Mouse (Mus musculus) hindbrain, embryonic 11.5 days (tissue): ENCODE results near the gene Snrpa. TPM values are rescaled to one million over a fixed set of nuclear protein-coding genes. Genes with fewer than 3 reads are reported as not detected.

ENCODE experiments used
- ATAC-seq: fragments of 200-750 bp; cut with Nextera tagmentation; 2 replicates; pipeline ENCODE4 v1.8.0; 2017; ENCODE audit warnings: mild to moderate bottlenecking, moderate TSS enrichment, moderate library complexity; ENCODE audit not compliant: low FRiP score
- DNase-seq: peaks from one replicate; pipeline ENCODE4 v3.0.0-alpha.2; 2015; ENCODE audit warnings: low spot score
- H3K27ac ChIP-seq: fragments of 300-500 bp; sonication (generic); 2 replicates; pipeline ENCODE4 v1.5.1; 2014; ENCODE audit warnings: mild to moderate bottlenecking, low read depth, low read length
- H3K27me3 ChIP-seq: fragments of 300-500 bp; sonication (generic); 2 replicates; pipeline ENCODE4 v1.6.1; 2014; ENCODE audit warnings: mild to moderate bottlenecking, low read length, moderate library complexity, mixed read lengths; ENCODE audit not compliant: control insufficient read depth, insufficient read depth
- H3K36me3 ChIP-seq: fragments of 300-500 bp; sonication (generic); 2 replicates; pipeline ENCODE4 v1.6.1; 2014; ENCODE audit warnings: mild to moderate bottlenecking, low read length, moderate library complexity, mixed read lengths; ENCODE audit not compliant: control insufficient read depth, insufficient read depth
- H3K4me1 ChIP-seq: fragments of 300-500 bp; sonication (generic); replicated peaks from 2 replicates; pipeline ENCODE4 v1.6.1; 2014; ENCODE audit warnings: low read length, mixed read lengths; ENCODE audit not compliant: control insufficient read depth, insufficient read depth
- H3K4me2 ChIP-seq: fragments of 300-500 bp; sonication (generic); replicated peaks from 2 replicates; pipeline ENCODE4 v1.6.1; 2014; ENCODE audit warnings: mild to moderate bottlenecking, low read depth, low read length
- H3K4me3 ChIP-seq: fragments of 300-500 bp; sonication (generic); 2 replicates; pipeline ENCODE4 v1.5.1; 2014; ENCODE audit warnings: low read depth, low read length
- H3K9ac ChIP-seq: fragments of 300-500 bp; sonication (generic); 2 replicates; pipeline ENCODE4 v1.6.1; 2014; ENCODE audit warnings: low read depth, low read length
- H3K9me3 ChIP-seq: fragments of 300-500 bp; sonication (generic); 2 replicates; pipeline ENCODE4 v1.6.1; 2016; ENCODE audit warnings: low read length; ENCODE audit not compliant: control insufficient read depth
- WGBS: fragments of 180-500 bp; shearing (Covaris S2); extraction: QIAGEN DNeasy Blood & Tissue Kit; methylation state at CpG from one replicate; pipeline ENCODE4 v1.1.7; 2014; 5-methylcytosine and 5-hydroxymethylcytosine counted together
- polyA plus RNA-seq: library from polyadenylated mRNA; unstranded; fragments of >200 nt; fragmentation: Nextera tagmentation; extraction: Ambion mirVana; gene quantifications from 2 replicates; pipeline ENCODE4 v1.2.1, GENCODE M21; 2014

Snrpa gene
- polyA plus RNA-seq, 1 experiment from 2014 or later = 349 TPM

DNA sequence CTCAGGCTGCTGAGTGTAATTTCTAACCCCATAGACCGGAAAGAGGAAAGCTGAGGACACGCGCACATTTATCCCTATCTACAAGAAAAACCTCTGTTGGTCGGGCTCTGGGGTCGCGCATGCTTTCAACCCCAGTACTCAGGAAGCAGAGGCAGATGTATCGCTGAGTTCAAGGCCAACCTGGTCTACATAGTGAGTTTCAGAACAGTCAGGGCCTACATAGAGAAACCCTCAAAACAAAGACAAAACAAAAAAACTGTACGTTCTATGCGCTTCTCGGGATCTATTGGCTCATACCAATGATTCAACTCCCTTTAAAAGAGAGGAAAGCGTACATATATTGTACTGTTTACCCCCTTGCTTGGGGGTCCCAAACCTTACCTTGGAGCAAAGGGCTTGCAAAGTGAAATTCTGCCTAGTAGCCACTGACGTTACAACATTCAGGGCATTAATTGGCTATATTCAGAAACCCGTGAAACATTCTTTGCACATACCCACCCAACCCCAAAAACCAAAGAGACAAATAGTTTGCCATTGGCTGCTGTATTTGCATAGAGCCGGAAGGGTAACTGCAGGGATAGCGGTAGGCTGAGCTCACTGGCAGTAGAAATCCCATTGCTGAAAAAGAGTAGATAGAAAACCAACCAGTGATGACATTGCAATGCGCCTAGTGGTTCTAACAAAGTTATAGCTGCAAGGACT is 16.7 kb downstream of the Snrpa start:
- DNase-seq (no peak), ATAC-seq (no peak)
- Histone ChIP-seq H3K4me3 (peak overlapping the region; percentile 52), H3K9ac (no peak overlapping the region), H3K27ac (0 out of 2 replicates have a peak overlapping the region, but pooled peaks have one; percentile 12), H3K36me3 (0 out of 2 replicates have a peak, but pooled peaks cover 5% of the 10 kb centered on the region), H3K9me3 (no peaks in the 10 kb centered on the region), H3K4me1 (peaks cover 4% of the 10 kb centered on the region; the same call in 1 of the 2 replicates), H3K4me2 (peak overlapping the region; percentile 38), H3K27me3 (no peaks in the 10 kb centered on the region)
- 50% methylated on average over 16 of the region's 16 CpGs for WGBS

DNA sequence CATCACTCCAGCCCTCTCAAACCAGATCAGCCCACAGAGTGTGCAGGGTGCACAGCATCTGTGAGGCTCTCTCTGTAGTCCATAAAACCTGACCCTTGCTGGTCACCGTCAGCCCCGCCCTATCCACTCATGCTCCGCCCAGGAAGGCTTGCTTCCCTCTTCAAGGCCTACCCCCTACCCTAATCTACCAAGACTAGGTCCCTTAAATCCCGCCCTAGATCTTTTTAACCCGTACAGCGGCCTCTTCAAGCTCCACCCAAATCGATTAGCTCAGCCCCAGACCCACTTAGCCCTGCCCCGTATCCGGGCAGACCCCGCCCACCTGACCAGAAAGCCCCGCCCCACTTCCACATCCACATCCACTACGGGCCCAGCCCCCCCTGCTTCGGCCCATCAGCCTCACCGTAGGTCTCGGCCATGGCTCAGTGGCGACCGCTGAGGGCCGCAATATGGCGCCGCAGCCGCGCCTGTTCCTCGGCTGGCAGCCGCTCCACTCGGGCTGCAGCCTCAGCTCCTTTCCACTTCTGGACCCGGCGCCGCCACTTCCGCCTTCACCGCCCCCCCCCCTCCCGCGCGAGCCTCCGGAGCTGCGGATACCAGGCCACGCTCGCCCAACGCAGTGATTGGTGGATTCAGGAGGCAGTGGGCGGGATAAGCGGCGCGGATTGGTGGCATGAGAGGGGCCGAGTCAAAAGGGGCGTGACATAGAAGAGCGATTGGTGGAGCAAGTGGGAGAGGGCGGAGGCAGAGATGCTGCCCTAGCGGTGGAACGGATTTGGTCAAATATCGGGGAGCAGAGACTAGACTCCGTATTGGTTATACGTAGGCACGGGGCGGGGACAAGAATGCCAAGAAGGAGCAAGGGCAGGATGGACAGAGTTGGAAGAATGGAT is 17.5 kb downstream of the Snrpa start, which contains the start of gene Rab4b:
TSS of gene Rab4b (minus strand) at position 573 of the 893 bp plus-strand sequence.
- Histone ChIP-seq H3K9ac (peak within 1 kb of the TSS; percentile 59), H3K36me3 (0 out of 2 replicates have a peak, but pooled peaks cover 3% of the 10 kb centered on the region), H3K4me2 (peak within 1 kb of the TSS; percentile 50), H3K9me3 (no peaks in the 10 kb centered on the region), H3K27me3 (no peaks in the 10 kb centered on the region), H3K27ac (peak within 1 kb of the TSS; percentile 85), H3K4me1 (peaks cover 4% of the 10 kb centered on the region; the same call in 1 of the 2 replicates), H3K4me3 (peak within 1 kb of the TSS; percentile 52)
- under 1% methylated on average over 51 of the region's 53 CpGs for WGBS
- ATAC-seq (peak; percentile 98), DNase-seq (peak; percentile 98)

DNA sequence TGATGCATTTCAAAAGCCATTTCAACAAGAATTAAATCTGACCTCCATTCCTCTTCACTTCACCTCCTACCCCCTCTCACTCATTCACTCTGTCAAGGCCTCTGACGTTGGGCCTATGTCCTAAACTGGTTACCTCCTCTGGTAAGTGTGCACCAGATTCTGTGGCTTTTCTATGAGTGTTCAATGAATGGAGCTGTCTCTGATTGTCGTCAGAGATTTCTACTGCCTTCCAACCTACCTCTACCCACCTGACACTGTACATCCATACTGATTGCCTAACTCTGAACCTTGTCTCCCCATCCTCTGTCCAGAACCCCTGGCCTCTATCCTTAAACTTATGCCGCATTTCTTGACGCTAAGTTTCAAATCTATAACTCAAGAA is 18.1 kb downstream of the Snrpa start:
- Histone ChIP-seq H3K4me2 (peak overlapping the region; percentile 50), H3K36me3 (no peaks in the 10 kb centered on the region), H3K9me3 (no peaks in the 10 kb centered on the region), H3K4me1 (peaks cover 4% of the 10 kb centered on the region; the same call in 1 of the 2 replicates), H3K4me3 (peak overlapping the region; percentile 52), H3K27ac (peak overlapping the region; percentile 85), H3K9ac (peak overlapping the region; percentile 59), H3K27me3 (no peaks in the 10 kb centered on the region)
- 23% methylated on average over 4 of the region's 4 CpGs for WGBS
- DNase-seq (no peak), ATAC-seq (peak; percentile 28)

DNA sequence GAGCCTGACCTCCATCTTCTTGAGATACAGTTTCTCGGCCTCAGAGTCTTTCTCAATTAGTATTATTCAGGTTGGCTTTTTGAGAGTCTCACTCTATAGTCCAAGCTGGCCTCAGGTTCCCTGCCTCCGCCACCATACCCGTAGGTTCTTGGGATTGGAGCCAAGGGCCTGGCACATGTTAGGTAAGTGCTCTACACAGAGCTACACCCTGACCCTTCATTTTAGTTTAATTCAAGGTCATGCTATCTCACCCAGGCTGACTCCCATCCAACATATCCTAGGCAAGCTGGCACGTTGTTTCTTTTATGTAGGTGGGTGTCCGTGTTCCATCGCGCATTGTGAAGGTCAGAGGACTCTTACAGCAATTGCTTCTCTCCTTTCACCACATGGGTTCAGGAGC is 21.2 kb downstream of the Snrpa start:
- WGBS = 95% methylated on average over 7 of the region's 7 CpGs

DNA sequence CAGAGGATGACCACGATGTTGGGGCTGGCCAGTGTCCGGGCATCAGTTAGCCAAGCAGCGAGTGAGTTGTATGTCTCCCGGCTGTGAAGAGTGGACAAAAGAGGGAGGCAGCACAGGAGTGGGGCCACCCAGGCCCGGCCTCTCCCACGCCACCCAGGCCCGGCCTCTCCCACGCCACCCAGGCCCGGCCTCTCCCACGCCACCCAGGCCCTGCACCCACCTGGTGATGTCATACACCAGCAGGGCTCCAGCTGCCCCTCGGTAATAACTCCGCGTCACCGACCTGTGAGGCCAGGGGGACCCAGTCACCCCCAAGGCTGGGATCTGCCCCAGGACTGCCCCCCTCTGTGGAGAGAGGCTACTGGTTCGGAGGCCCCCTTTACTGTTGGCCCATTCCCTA is 21.6 kb downstream of the Snrpa start:
- H3K4me1 ChIP-seq = peaks cover 4% of the 10 kb centered on the region; the same call in 1 of the 2 replicates
- no peak overlapping the region for H3K27ac ChIP-seq
- H3K36me3 ChIP-seq = no peaks in the 10 kb centered on the region
- H3K27me3 ChIP-seq = no peaks in the 10 kb centered on the region
- WGBS = 98% methylated on average over 14 of the region's 15 CpGs
- ATAC-seq = no peak
- no peak overlapping the region for H3K4me3 ChIP-seq
- DNase-seq = no peak
- no peaks in the 10 kb centered on the region for H3K9me3 ChIP-seq
- no peak overlapping the region for H3K4me2 ChIP-seq
- no peak overlapping the region for H3K9ac ChIP-seq

More for the DNA sequence above, 21.2 kb downstream of the Snrpa start:
- Histone ChIP-seq H3K4me2 (no peak overlapping the region), H3K27ac (no peak overlapping the region), H3K9me3 (no peaks in the 10 kb centered on the region), H3K9ac (no peak overlapping the region), H3K36me3 (no peaks in the 10 kb centered on the region), H3K4me3 (no peak overlapping the region), H3K4me1 (peaks cover 4% of the 10 kb centered on the region; the same call in 1 of the 2 replicates), H3K27me3 (no peaks in the 10 kb centered on the region)
- no peak for DNase-seq
- no peak for ATAC-seq

DNA sequence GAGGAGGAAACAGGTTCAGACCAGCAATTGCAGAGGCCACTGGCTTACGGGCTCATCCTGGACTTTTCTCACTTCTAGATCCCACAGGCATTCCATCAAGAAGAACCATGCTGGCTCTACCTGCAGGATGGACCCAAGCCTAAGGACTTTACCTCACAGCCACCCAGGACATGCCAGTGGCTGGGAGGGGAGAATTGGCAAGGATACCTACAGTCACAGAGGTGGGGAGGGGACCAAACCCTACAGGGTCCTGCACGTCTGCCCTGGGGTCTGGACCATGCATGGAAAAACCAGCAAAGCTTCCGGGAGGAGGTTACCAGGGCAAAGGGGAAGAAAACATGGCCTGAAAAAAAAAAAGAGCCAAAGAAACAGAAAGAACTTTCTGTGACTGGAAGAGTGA is 25.1 kb downstream of the Snrpa start:
- WGBS = 93% methylated on average over 3 of the region's 3 CpGs
- no peaks in the 10 kb centered on the region for H3K36me3 ChIP-seq
- no peak overlapping the region for H3K27ac ChIP-seq
- no peak overlapping the region for H3K4me3 ChIP-seq
- H3K27me3 ChIP-seq = no peaks in the 10 kb centered on the region
- no peaks in the 10 kb centered on the region for H3K4me1 ChIP-seq
- H3K9me3 ChIP-seq = no peaks in the 10 kb centered on the region
- H3K9ac ChIP-seq = no peak overlapping the region
- ATAC-seq (no peak), DNase-seq (no peak)
- no peak overlapping the region for H3K4me2 ChIP-seq

DNA sequence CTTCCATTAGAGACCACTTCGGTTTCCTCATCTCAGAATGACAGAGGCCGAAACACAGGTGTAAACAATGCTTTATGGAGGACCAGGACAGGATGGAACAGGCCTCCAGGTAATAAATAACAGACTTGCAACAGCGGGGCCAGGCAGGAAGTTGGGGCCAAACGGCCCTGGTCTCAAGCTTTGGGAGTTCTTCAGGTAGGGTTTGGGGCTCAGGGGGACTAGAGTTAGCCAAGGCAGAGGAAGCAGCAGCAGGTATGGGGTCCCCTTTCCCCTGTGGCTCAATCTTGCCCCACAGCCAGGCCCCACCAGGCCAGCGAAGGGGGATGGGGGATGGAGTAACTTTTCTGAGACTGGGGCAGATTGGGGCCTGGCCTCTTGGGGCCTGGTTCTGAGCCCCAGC is 27.7 kb downstream of the Snrpa start:
- Histone ChIP-seq H3K9me3 (no peaks in the 10 kb centered on the region), H3K27ac (no peak overlapping the region), H3K36me3 (peaks cover 5% of the 10 kb centered on the region; the same call in 1 of the 2 replicates), H3K4me1 (peaks cover 15% of the 10 kb centered on the region), H3K4me3 (no peak overlapping the region), H3K4me2 (no peak overlapping the region), H3K9ac (no peak overlapping the region), H3K27me3 (no peaks in the 10 kb centered on the region)
- WGBS = 95% methylated on average over 5 of the region's 5 CpGs
- ATAC-seq = no peak
- DNase-seq = no peak

DNA sequence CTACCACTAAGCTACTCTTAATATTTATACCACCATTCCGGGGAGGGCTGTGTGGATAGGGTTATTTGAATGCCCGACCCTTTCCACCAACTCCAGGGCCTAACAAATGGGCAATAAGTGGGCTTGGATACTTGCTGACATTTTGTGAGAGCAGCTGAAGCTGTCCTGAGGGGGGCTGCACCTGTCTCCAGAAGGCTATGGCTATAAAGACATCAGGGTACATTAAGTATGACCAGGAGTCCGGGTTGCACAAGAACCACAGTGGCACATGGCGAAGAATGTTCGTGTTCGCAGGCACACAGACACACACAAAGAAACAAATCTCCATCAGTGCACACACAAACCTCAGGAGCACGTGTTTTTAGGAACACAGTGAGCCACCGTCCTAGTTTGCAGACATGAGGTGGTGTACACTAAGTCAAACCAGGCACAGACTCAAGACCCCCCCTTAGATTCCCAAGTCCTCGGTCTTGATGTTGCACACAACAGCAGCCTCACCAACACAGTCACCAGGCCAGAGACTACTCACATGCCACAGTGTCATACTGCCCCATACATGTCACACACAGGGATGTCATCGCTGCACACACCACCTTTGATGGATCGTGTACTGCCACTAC is 28.5 kb downstream of the Snrpa start:
- H3K4me3 ChIP-seq = peak overlapping the region; percentile 65
- WGBS = 78% methylated on average over 11 of the region's 11 CpGs
- peak overlapping the region; percentile 46 for H3K4me2 ChIP-seq
- H3K4me1 ChIP-seq = peaks cover 18% of the 10 kb centered on the region
- no peak for DNase-seq
- H3K27me3 ChIP-seq = no peaks in the 10 kb centered on the region
- H3K27ac ChIP-seq = peak overlapping the region; percentile 98
- peak; percentile 0; the same call in 1 of the 2 replicates for ATAC-seq
- peak overlapping the region; percentile 60 for H3K9ac ChIP-seq
- H3K36me3 ChIP-seq = peaks cover 5% of the 10 kb centered on the region; the same call in 1 of the 2 replicates
- H3K9me3 ChIP-seq = no peaks in the 10 kb centered on the region
